Mouse (Mus musculus) heart, postnatal 0 days (tissue): ENCODE results near the gene Ppp2r5d. TPM values are rescaled to one million over a fixed set of nuclear protein-coding genes. Genes with fewer than 3 reads are reported as not detected.

ENCODE experiments used
- ATAC-seq: fragments of 200-750 bp; cut with Nextera tagmentation; 2 replicates; pipeline ENCODE4 v1.8.0; 2017; ENCODE audit warnings: low read depth, moderate number of reproducible peaks, moderate library complexity; ENCODE audit not compliant: insufficient read depth
- DNase-seq: peaks from one replicate; pipeline ENCODE4 v3.0.0-alpha.2; 2016; ENCODE audit warnings: low spot score
- H3K27ac ChIP-seq: fragments of 300-500 bp; sonication (generic); 2 replicates; pipeline ENCODE4 v1.5.1; 2014; ENCODE audit warnings: low read depth, mild to moderate bottlenecking
- H3K27me3 ChIP-seq: fragments of 300-500 bp; sonication (generic); 2 replicates; pipeline ENCODE4 v1.6.1; 2014; ENCODE audit warnings: low read length, mixed read lengths; ENCODE audit not compliant: control insufficient read depth, insufficient read depth
- H3K36me3 ChIP-seq: fragments of 300-500 bp; sonication (generic); replicated peaks from 2 replicates; pipeline ENCODE4 v1.6.1; 2014; ENCODE audit warnings: low read length, mixed read lengths; ENCODE audit not compliant: control insufficient read depth, insufficient read depth
- H3K4me1 ChIP-seq: fragments of 300-500 bp; sonication (generic); 2 replicates; pipeline ENCODE4 v1.6.1; 2014; ENCODE audit warnings: antibody characterized with exemption; ENCODE audit not compliant: control insufficient read depth, insufficient read depth
- H3K4me2 ChIP-seq: fragments of 300-500 bp; sonication (generic); 2 replicates; pipeline ENCODE4 v1.6.1; 2014; ENCODE audit warnings: low read depth, mild to moderate bottlenecking, low read length, moderate library complexity
- H3K4me3 ChIP-seq: fragments of 300-500 bp; sonication (generic); 2 replicates; pipeline ENCODE4 v1.5.1; 2014; ENCODE audit warnings: low read depth, low read length
- H3K9ac ChIP-seq: fragments of 300-500 bp; sonication (generic); replicated peaks from 2 replicates; pipeline ENCODE4 v1.6.1; 2014; ENCODE audit warnings: low read depth, low read length, mixed read lengths
- H3K9me3 ChIP-seq: fragments of 300-500 bp; sonication (generic); replicated peaks from 2 replicates; pipeline ENCODE4 v1.6.1; 2016; ENCODE audit warnings: low read length; ENCODE audit not compliant: control insufficient read depth
- CTCF ChIP-seq: IDR thresholded peaks from 2 replicates; pipeline ENCODE4 v1.5.1; 2016; ENCODE audit warnings: antibody characterized with exemption, control low read depth, low read depth
- EP300 ChIP-seq: IDR thresholded peaks from 2 replicates; pipeline ENCODE4 v1.6.1; 2016; ENCODE audit warnings: antibody characterized with exemption, low read depth
- WGBS: fragments of 180-500 bp; shearing (Covaris S2); extraction: QIAGEN DNeasy Blood & Tissue Kit; methylation state at CpG from one replicate; pipeline ENCODE4 v1.1.7; 2014; 5-methylcytosine and 5-hydroxymethylcytosine counted together
- polyA plus RNA-seq: library from polyadenylated mRNA; unstranded; fragments of >200 nt; fragmentation: Nextera tagmentation; extraction: Ambion mirVana; gene quantifications from 2 replicates; pipeline ENCODE4 v1.2.1, GENCODE M21; 2015
- total RNA-seq: library from RNA; depleted of rRNA; stranded (reverse); fragments of >200 nt; gene quantifications from 2 replicates; pipeline ENCODE4 v1.2.3, GENCODE M21; 2014; ENCODE audit warnings: low replicate concordance

Ppp2r5d gene
- total and polyA plus RNA-seq, 2 experiments from 2014 or later: 25.2 to 46.3 TPM

GRCm38 (mm10) chr17:46646322-46646662, 58.6 kb downstream of the Ppp2r5d start:
- under 1% methylated on average over 17 of the region's 19 CpGs for WGBS
- peaks cover 19% of the 10 kb centered on the region for H3K4me1 ChIP-seq
- H3K27ac ChIP-seq: peak overlapping the region; percentile 86
- DNase-seq (no peak), ATAC-seq (peak; percentile 2; the same call in 1 of the 2 replicates)
- no peaks in the 10 kb centered on the region for H3K9me3 ChIP-seq
- H3K4me3 ChIP-seq: peak overlapping the region; percentile 95
- no peak for TF ChIP-seq CTCF
- TF ChIP-seq EP300: no peak
- peak overlapping the region; percentile 91 for H3K9ac ChIP-seq
- H3K36me3 ChIP-seq: peaks cover 27% of the 10 kb centered on the region
- no peaks in the 10 kb centered on the region for H3K27me3 ChIP-seq
- H3K4me2 ChIP-seq: peak overlapping the region; percentile 78

- Histone ChIP-seq H3K4me2 (peak within 1 kb of the TSS; percentile 93), H3K4me1 (peaks cover 13% of the 10 kb centered on the region), H3K9ac (peak within 1 kb of the TSS; percentile 91), H3K27ac (peak within 1 kb of the TSS; percentile 86), H3K36me3 (peaks cover 32% of the 10 kb centered on the region), H3K4me3 (peak within 1 kb of the TSS; percentile 95), H3K9me3 (no peaks in the 10 kb centered on the region), H3K27me3 (no peaks in the 10 kb centered on the region)
- ATAC-seq (peak; percentile 80), DNase-seq (peak; percentile 96)
- under 1% methylated on average over 50 of the region's 53 CpGs for WGBS
- TF ChIP-seq CTCF: no peak
- TF ChIP-seq EP300: peak; percentile 76
These were observed 59.2 kb downstream of the Ppp2r5d start, which contains the start of the genes Klc4 and Mrpl2 for GRCm38 (mm10) chr17:46645561-46646321. Gene Klc4 (minus strand): TSS chr17:46646022. Gene Mrpl2 (plus strand): TSS chr17:46646229.

GRCm38 (mm10) chr17:46644916-46645475, 59.9 kb downstream of the Ppp2r5d start:
- no peak for ATAC-seq
- WGBS: 8% methylated on average over 10 of the region's 11 CpGs
- TF ChIP-seq EP300 (no peak), CTCF (no peak)

GRCm38 (mm10) chr17:46644152-46644805, 60.6 kb downstream of the Ppp2r5d start:
- H3K36me3 ChIP-seq: peaks cover 47% of the 10 kb centered on the region
- no peak for ATAC-seq
- H3K27ac ChIP-seq: 0 out of 2 replicates have a peak overlapping the region, but pooled peaks have one; percentile 28

More at GRCm38 (mm10) chr17:46644916-46645475, 59.9 kb downstream of the Ppp2r5d start:
- Histone ChIP-seq H3K9me3 (no peaks in the 10 kb centered on the region), H3K4me3 (peak overlapping the region; percentile 95), H3K4me1 (peaks cover 13% of the 10 kb centered on the region), H3K36me3 (peaks cover 40% of the 10 kb centered on the region), H3K27me3 (no peaks in the 10 kb centered on the region), H3K4me2 (peak overlapping the region; percentile 93), H3K27ac (peak overlapping the region; percentile 71), H3K9ac (peak overlapping the region; percentile 71)
- no peak for DNase-seq

GRCm38 (mm10) chr17:46642060-46642459, 62.9 kb downstream of the Ppp2r5d start:
- ATAC-seq (no peak), DNase-seq (no peak)
- no peak overlapping the region for H3K27ac ChIP-seq
- no peak overlapping the region for H3K4me3 ChIP-seq
- no peak overlapping the region for H3K9ac ChIP-seq
- H3K9me3 ChIP-seq: no peaks in the 10 kb centered on the region
- peaks cover 12% of the 10 kb centered on the region for H3K4me1 ChIP-seq
- no peaks in the 10 kb centered on the region for H3K27me3 ChIP-seq
- no peak overlapping the region for H3K4me2 ChIP-seq
- TF ChIP-seq EP300 (no peak), CTCF (no peak)
- peaks cover 47% of the 10 kb centered on the region for H3K36me3 ChIP-seq
- WGBS: 87% methylated on average over 17 of the region's 17 CpGs

More at GRCm38 (mm10) chr17:46644152-46644805, 60.6 kb downstream of the Ppp2r5d start:
- H3K9me3 ChIP-seq: no peaks in the 10 kb centered on the region
- H3K4me3 ChIP-seq: peak overlapping the region; percentile 95; the same call in 1 of the 2 replicates
- peak overlapping the region; percentile 93 for H3K4me2 ChIP-seq
- WGBS: 85% methylated on average over 12 of the region's 12 CpGs
- H3K4me1 ChIP-seq: peaks cover 13% of the 10 kb centered on the region
- no peaks in the 10 kb centered on the region for H3K27me3 ChIP-seq
- 0 out of 2 replicates have a peak overlapping the region, but pooled peaks have one; percentile 71 for H3K9ac ChIP-seq
- no peak for DNase-seq
- TF ChIP-seq EP300 (no peak), CTCF (no peak)
